Mouse (Mus musculus) hematopoietic stem cell, adult 5-6 weeks (primary cell): ENCODE measurements around the gene Ppp6r2. TPM values are rescaled to one million over a fixed set of nuclear protein-coding genes. Genes with fewer than 3 reads are reported as not detected.
A peak's percentile ranks its signal among the peaks of the same experiment; 100 is the strongest.

ENCODE experiments used
- ATAC-seq, 2 experiments: fragments of 125-278 bp in 1 of 2; replicated peaks in 1 of 2; 2 replicates each; pipeline ENCODE4 v1.8.0; 2016 to 2017; ENCODE audit warnings: inconsistent platforms in 2 of 2, mild to moderate bottlenecking in 2 of 2, moderate number of reproducible peaks in 2 of 2, low read depth in 1 of 2, moderate TSS enrichment in 1 of 2; ENCODE audit not compliant: low FRiP score in 2 of 2, poor library complexity in 2 of 2, severe bottlenecking in 2 of 2, insufficient read depth in 1 of 2, low TSS enrichment in 1 of 2
- total RNA-seq: library from RNA; stranded (forward); fragments of 172-1452, 232-1000 nt; gene quantifications from 2 replicates; pipeline ENCODE4 v1.2.3, GENCODE M21; 2017

Gene Ppp6r2
- total RNA-seq, 1 experiment from 2014 or later, result 53.6 TPM

DNA sequence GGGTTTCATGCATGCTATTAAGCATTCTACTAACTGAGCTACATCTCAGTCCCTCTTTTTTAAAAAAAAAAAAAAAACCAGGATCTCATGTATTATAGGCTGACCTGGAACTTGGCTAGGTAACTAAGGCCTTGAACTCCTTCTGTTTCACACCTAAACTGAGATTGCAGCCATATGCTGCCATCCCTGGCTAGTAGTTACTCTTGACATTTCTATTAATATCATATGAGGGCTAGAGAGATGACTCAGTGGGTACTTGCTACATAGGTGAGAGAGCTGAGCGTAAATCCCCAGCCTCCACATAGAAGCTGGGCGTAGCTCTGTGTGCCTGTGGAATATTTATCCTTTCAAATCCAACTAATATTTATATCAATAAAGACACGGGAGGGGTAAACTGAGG is 3.6 kb downstream of the Ppp6r2 start:
- no peak for ATAC-seq

- ATAC-seq, result peak; percentile 21 to 24; a peak in 2 of 4 replicates
Observed at GRCm38 (mm10) chr15:89215611-89216233, 4.4 kb downstream of the Ppp6r2 start.

GRCm38 (mm10) chr15:89233586-89233985 is 22.2 kb downstream of the Ppp6r2 start:
- ATAC-seq, result no peak

DNA sequence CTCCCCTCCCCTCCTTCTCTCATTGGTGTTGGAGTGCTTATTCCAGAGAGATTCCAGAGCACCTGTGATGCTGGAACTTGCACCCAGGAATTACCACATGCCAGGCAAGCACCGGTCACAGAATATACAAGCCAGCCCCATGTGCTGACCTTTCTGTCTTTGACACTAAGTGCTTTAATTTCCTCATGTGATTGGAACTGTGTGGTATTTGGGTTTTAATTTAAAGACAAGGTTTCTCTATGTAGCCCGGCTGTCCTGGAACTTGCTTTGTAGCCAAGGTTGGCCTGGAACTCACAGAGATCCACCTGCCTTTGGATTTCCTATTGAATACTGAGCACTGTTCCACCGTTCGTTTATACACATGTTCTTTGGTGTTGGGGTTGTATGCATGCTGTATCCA is 22.7 kb downstream of the Ppp6r2 start:
- no peak for ATAC-seq

DNA sequence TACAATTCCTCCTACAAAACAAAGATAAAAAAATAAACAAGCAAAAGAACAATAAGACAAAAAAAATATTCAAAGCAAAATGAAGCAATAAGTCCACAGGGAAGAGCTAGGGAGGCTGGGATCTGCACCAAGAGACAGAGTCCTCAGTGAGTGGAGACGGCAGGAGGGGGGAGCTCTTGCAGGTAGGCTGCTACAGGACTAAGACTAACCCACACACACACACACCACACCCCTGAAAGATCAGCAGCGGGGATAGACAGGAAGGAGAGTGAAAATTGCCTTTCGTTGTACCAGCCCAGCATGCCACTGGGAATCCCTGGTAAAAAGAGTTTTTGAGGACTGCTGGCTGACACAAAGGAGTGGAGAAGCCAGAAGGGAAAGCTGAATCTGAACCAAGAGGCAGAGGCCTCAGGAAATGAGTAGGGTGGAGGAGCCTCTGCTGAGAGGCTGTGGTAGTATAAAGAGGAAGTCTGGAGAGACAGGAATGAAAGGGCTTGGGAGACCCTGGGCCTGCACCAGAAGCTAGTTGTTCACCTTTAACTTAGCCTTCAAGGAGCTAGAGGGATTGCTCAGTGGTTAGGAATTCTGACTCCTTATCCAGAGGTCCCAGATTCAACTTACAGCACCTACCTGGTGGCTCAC is 28.5 kb downstream of the Ppp6r2 start:
- peak; percentile 95 for ATAC-seq

DNA sequence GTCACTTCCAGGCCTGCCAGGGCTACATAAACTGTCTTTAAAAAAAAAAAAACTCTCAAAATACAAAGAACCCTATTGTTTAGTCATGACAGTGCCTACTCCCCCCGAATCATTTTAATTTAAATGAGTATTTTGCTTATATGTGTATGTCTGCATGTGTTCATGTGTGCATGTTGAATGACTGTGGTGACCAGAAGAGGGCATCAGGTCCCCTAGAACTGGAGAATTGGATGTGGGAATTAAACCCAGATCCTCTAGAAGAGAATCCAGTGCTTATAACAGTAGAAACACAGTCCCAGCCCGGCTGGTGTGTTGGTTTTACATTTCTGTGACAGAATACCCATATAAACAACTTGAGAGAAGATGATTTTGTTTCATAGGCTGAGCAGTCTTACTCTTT is 29.7 kb downstream of the Ppp6r2 start:
- ATAC-seq, result no peak

DNA sequence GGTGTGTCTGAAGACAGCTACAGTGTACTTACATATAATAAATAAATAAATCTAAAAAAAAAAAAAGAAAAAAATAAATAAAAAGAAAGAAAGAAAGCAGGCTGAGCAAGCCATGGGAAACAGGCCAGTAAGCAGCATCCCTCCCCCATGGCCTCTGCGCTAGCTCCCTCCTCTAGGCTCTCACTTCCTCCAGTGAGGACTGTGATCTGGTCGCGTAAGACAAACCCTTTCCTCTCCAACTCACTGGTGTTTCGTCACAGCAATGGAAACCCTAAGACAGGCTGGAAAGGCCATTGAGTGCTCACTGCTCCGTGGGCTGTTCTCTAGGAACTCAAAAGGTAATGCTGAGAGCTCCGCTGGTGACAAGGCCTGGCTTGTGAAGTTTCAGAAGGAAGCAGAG is 37.7 kb downstream of the Ppp6r2 start:
- no peak for ATAC-seq

GRCm38 (mm10) chr15:89255330-89255729 is 44.0 kb downstream of the Ppp6r2 start:
- ATAC-seq, result no peak

DNA sequence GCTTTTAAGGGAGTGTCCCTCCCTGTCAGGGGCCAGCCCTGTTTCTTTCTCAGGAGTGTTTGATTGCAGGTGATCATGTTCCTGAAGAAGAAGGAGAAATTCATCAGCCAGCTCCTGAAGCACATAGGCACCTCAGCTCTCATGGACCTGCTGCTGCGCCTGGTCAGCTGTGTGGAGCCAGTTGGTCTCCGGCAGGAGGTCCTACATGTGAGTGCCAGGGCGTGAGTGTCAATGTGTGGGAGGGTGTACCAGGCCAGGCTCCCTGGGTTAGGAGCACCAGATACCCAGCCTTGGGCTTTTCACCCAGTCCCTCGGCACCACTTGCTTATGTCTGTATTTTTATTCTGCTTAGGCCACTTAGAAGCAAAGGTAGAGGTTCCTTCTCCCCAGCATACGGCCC is 47.6 kb downstream of the Ppp6r2 start:
- ATAC-seq, result no peak

DNA sequence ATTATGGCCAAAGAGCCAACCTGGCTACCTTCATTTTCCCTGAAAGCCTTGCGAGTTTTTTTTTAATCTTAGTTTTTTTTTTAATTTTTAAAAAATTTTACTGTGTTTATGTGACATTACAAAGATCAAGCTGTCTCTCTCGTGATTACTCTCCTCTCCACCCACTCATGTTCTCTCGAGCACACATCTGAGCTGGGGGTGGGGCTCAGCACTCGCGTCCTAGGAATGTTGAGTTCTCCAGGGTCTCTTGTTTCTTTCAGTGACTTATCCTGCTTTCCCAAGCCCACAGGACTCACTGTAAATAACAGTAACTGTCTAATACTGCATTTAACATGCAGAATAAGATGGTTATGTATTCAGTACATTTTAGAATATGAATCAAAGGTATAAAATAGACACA is 53.1 kb downstream of the Ppp6r2 start:
- ATAC-seq, result no peak

GRCm38 (mm10) chr15:89275497-89275896 is 64.1 kb downstream of the Ppp6r2 start:
- no peak for ATAC-seq

DNA sequence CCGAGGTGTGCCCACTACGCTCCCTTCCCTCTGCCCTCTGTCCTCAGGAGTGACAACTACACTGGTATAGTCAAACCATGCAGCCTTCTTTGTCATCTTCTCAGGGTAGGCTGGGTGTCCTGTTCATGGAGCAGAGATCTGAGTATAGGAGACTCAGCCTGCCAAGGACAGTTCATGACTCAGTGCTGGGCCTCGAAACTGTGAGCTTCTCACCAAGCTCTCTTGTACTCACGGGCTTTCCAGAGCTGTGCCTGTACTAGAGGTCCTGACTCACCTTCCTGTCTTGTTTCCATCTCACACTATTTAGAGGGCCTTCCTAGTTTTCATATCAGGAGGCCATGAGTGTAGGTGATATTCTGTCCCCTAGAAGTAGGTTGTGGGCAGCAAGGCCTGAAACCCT is 66.0 kb downstream of the Ppp6r2 start:
- no peak for ATAC-seq

DNA sequence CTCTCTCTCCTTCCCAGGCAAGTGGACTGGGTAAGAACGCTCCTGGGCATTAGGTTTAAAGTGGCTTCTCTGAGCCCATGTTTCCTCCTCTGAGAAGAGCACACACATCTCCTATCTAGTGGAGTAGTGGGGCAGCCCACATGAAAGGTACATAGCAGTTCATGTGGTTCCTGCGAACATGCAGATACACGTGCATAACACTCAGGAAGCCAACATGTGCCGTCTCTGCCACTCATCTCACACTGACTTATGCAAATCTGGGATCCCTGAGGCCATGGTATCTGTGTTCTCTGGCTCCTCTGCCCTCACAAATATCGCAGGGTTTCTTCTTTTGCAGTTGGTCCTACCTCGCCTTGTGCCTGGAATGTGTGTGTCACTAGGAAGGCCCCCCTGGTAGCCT is 71.2 kb downstream of the Ppp6r2 start:
- no peak for ATAC-seq

GRCm38 (mm10) chr15:89284094-89284493 is 72.7 kb downstream of the Ppp6r2 start:
- ATAC-seq, result no peak

DNA sequence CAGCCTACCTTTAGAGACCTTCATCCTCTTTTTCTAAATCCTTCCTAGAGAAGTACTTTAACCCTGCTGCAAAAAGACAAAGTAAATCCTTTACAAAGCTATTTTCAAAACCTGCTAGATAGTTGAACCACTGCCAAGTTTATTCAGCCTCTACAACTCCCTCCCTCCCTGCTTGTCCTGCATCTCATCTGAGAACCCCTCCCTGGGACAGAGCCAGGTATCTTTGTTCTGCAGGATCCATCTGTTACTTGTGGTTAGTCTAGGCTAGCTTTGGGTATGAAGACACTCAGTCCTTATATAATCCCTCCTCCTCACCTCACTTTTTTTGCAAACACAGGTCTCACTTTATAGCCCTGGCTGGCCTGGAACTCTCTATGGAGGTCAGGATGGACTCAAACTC is 73.7 kb downstream of the Ppp6r2 start:
- ATAC-seq, result no peak

DNA sequence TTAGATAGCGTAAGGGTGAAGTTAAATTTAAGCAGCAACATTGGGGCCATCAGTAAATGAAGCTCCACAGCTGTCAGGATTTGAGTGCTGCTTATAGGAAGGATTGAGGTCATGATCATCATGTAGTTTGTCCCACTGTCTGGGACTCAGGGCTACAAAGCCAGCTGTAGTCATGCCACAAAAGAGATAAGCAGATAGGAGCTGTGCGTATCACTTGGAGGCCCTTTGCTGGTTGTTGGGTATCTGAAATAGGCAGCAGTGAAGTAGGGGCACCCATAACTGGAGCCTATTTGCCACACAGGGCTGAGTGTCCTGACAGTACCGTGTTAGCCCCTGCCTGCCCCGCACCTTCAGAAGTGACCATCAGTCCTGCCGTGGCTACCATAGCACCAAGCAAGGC is 74.1 kb downstream of the Ppp6r2 start:
- peak in 1 of 2 experiments; percentile 15; a peak in 1 of 4 replicates for ATAC-seq

- no peak for ATAC-seq
Observed at GRCm38 (mm10) chr15:89286114-89286513, 74.8 kb downstream of the Ppp6r2 start.

DNA sequence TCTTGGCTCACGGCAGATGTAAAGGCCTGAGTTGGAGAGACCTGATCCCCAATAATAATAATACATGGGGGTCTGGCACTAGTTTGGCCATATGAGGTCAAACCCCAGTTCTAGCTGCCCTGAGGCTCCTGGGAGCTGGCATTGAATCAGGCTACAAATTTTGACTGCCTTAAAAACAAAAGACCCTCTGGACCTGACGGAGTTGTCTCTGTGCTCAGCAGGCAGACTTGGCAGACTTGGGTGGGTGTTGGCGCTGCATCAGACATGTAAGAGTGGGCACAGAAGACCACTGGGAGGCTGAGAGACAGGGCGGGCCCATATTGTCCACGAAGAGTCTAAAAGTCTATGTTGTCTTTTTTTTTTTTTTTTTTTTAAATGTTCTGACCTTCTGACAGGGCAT is 75.2 kb downstream of the Ppp6r2 start:
- no peak for ATAC-seq

DNA sequence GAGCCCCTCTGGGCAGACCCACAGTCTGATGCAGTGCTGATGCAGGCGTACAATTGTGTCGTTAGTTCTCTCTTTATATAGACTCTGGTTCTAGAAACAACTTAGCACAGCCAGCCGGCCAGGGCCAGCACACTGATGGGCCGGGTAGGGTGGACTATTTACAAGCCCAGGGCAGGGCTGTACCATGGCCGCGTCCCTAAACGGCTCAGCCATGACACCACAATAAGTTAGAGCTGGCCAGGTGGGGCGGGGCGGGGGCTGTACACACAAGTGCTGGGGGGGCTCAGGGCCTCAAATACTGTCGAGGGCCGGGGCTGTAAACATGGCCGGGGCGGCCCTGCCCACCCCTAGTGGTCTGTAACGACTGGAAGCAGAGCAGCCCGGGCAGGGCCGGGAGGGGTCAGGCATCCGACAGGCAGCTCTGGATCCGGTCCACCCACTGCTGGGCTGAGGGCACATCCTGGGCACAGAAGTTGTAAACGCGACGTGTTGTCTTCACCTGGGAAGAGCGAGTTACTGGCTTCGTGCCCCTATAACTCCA is 76.9 kb downstream of the Ppp6r2 start:
- no peak for ATAC-seq
